Mouse (Mus musculus): Measurements from ENCODE around the gene Wwp2. TPM values are rescaled to one million over a fixed set of nuclear protein-coding genes. Genes with fewer than 3 reads are reported as not detected.

Gene Wwp2
- total RNA-seq, 2 experiments from 2014 or later: 18.3 to 22.0 TPM

GRCm38 (mm10) chr8:107546154-107546553 lies 110.0 kb downstream of the Wwp2 start:
- no peak for DNase-seq
- intact Hi-C loops (cut with DNase I): loop anchor here (5.0 kb wide), 1 partner anchor 74 kb away; no protein-coding TSS in a partner anchor

- intact Hi-C loops (cut with DNase I): loop anchor here (5.0 kb wide), 1 partner anchor 75 kb away; no protein-coding TSS in a partner anchor
- no peak for DNase-seq
These were observed 110.7 kb downstream of the Wwp2 start for GRCm38 (mm10) chr8:107546817-107547216.

GRCm38 (mm10) chr8:107552234-107552633 lies 116.1 kb downstream of the Wwp2 start:
- no peak for DNase-seq
- intact Hi-C loops (cut with DNase I): no loop called here

- intact Hi-C loops (cut with DNase I): no loop called here
- no peak for DNase-seq
These were observed 119.1 kb downstream of the Wwp2 start for GRCm38 (mm10) chr8:107555231-107555630.

GRCm38 (mm10) chr8:107556511-107556936 lies 120.4 kb downstream of the Wwp2 start:
- DNase-seq: no peak
- intact Hi-C loops (cut with DNase I): no loop called here

GRCm38 (mm10) chr8:107560820-107561536 lies 124.8 kb downstream of the Wwp2 start:
- intact Hi-C loops (cut with DNase I): no loop called here
- DNase-seq: no peak

- DNase-seq: no peak
- intact Hi-C loops (cut with DNase I): no loop called here
These were observed 126.0 kb downstream of the Wwp2 start for GRCm38 (mm10) chr8:107562164-107562563.

GRCm38 (mm10) chr8:107571046-107571445 lies 134.9 kb downstream of the Wwp2 start:
- intact Hi-C loops (cut with DNase I): no loop called here
- DNase-seq: no peak

- DNase-seq: no peak
These were observed 135.4 kb downstream of the Wwp2 start for GRCm38 (mm10) chr8:107571486-107572135.

GRCm38 (mm10) chr8:107572497-107572896 lies 136.3 kb downstream of the Wwp2 start:
- intact Hi-C loops (cut with DNase I): no loop called here
- DNase-seq: peak; percentile 75 to 85

More at GRCm38 (mm10) chr8:107571486-107572135, 135.4 kb downstream of the Wwp2 start:
- intact Hi-C loops (cut with DNase I): no loop called here

- intact Hi-C loops (cut with DNase I): no loop called here
- no peak for DNase-seq
These were observed 138.6 kb downstream of the Wwp2 start for GRCm38 (mm10) chr8:107574771-107575170.

- intact Hi-C loops (cut with DNase I): loop anchor here (1.0 kb wide), 1 partner anchor 121 kb away; no protein-coding TSS in a partner anchor
These were observed 140.5 kb downstream of the Wwp2 start for GRCm38 (mm10) chr8:107576702-107577101.

GRCm38 (mm10) chr8:107577640-107578039 lies 141.5 kb downstream of the Wwp2 start:
- intact Hi-C loops (cut with DNase I): no loop called here
- DNase-seq: no peak

More at GRCm38 (mm10) chr8:107576702-107577101, 140.5 kb downstream of the Wwp2 start:
- DNase-seq: peak; percentile 78 to 90

- intact Hi-C loops (cut with DNase I): no loop called here
These were observed 142.0 kb downstream of the Wwp2 start for GRCm38 (mm10) chr8:107578132-107578531.

GRCm38 (mm10) chr8:107578541-107578940 lies 142.4 kb downstream of the Wwp2 start:
- no peak for DNase-seq
- intact Hi-C loops (cut with DNase I): no loop called here

More at GRCm38 (mm10) chr8:107578132-107578531, 142.0 kb downstream of the Wwp2 start:
- no peak for DNase-seq

- intact Hi-C loops (cut with DNase I): no loop called here
These were observed 144.7 kb downstream of the Wwp2 start for GRCm38 (mm10) chr8:107580879-107581278.

GRCm38 (mm10) chr8:107581536-107581935 lies 145.4 kb downstream of the Wwp2 start:
- DNase-seq: no peak

More at GRCm38 (mm10) chr8:107580879-107581278, 144.7 kb downstream of the Wwp2 start:
- no peak for DNase-seq

GRCm38 (mm10) chr8:107582136-107582535 lies 146.0 kb downstream of the Wwp2 start:
- intact Hi-C loops (cut with DNase I): no loop called here

More at GRCm38 (mm10) chr8:107581536-107581935, 145.4 kb downstream of the Wwp2 start:
- intact Hi-C loops (cut with DNase I): no loop called here

GRCm38 (mm10) chr8:107587429-107587994 lies 151.3 kb downstream of the Wwp2 start:
- DNase-seq: peak in 1 of 2 experiments; percentile 5
- intact Hi-C loops (cut with DNase I): no loop called here

More at GRCm38 (mm10) chr8:107582136-107582535, 146.0 kb downstream of the Wwp2 start:
- DNase-seq: no peak

- intact Hi-C loops (cut with DNase I): no loop called here
- peak; percentile 93 to 97 for DNase-seq
These were observed 152.0 kb downstream of the Wwp2 start, which contains the start of gene Psmd7 for GRCm38 (mm10) chr8:107587995-107588780. Psmd7 (minus strand) TSS chr8:107588464.

All from heart, postnatal 14 days (tissue).